Mouse (Mus musculus) kidney, postnatal 25 days (tissue): ENCODE results near the gene Snx29.
A peak's percentile ranks its signal among the peaks of the same experiment; 100 is the strongest.

Source experiments
- DNase-seq, 2 experiments: peaks; one replicate each; pipeline ENCODE4 v3.0.0; 2021; ENCODE audit warnings: mixed read lengths in 2 of 2

Gene Snx29

GRCm38 (mm10) chr16:11801960-11802539 is 479.3 kb downstream of the Snx29 start:
- DNase-seq = peak in 1 of 2 experiments; percentile 24
